Mouse (Mus musculus) limb, embryonic 11.5 days (tissue): ENCODE measurements around the gene Pcbp2. TPM values are rescaled to one million over a fixed set of nuclear protein-coding genes. Genes with fewer than 3 reads are reported as not detected.

ENCODE experiments used
- ATAC-seq: fragments of 200-750 bp; cut with Nextera tagmentation; 2 replicates; pipeline ENCODE4 v1.8.0; 2017; ENCODE audit warnings: low read depth; ENCODE audit not compliant: insufficient number of reproducible peaks, low FRiP score, low TSS enrichment
- DNase-seq: peaks from one replicate; pipeline ENCODE4 v3.0.0-alpha.2; 2015; ENCODE audit warnings: low spot score
- H3K27ac ChIP-seq: fragments of 300-500 bp; sonication (generic); replicated peaks from 2 replicates; pipeline ENCODE4 v1.5.1; 2014; ENCODE audit warnings: low read depth, mild to moderate bottlenecking, low read length
- H3K27me3 ChIP-seq: fragments of 300-500 bp; sonication (generic); 2 replicates; pipeline ENCODE4 v1.6.1; 2014; ENCODE audit warnings: mild to moderate bottlenecking, low read length, mixed read lengths; ENCODE audit not compliant: control insufficient read depth, insufficient read depth
- H3K36me3 ChIP-seq: fragments of 300-500 bp; sonication (generic); 2 replicates; pipeline ENCODE4 v1.6.1; 2014; ENCODE audit warnings: mild to moderate bottlenecking, low read length, moderate library complexity, mixed read lengths; ENCODE audit not compliant: control insufficient read depth, insufficient read depth
- H3K4me1 ChIP-seq: fragments of 300-500 bp; sonication (generic); 2 replicates; pipeline ENCODE4 v1.6.1; 2014; ENCODE audit warnings: low read length, mixed read lengths; ENCODE audit not compliant: control insufficient read depth, insufficient read depth
- H3K4me2 ChIP-seq: fragments of 300-500 bp; sonication (generic); 2 replicates; pipeline ENCODE4 v1.6.1; 2014; ENCODE audit warnings: low read depth, mild to moderate bottlenecking, moderate library complexity; ENCODE audit not compliant: severe bottlenecking
- H3K4me3 ChIP-seq: fragments of 300-500 bp; sonication (generic); 2 replicates; pipeline ENCODE4 v1.5.1; 2014; ENCODE audit warnings: low read depth, low read length
- H3K9ac ChIP-seq: fragments of 300-500 bp; sonication (generic); 2 replicates; pipeline ENCODE4 v1.6.1; 2014; ENCODE audit warnings: mild to moderate bottlenecking, low read length
- H3K9me3 ChIP-seq: fragments of 300-500 bp; sonication (generic); 2 replicates; pipeline ENCODE4 v1.6.1; 2016; ENCODE audit warnings: low read length; ENCODE audit not compliant: control insufficient read depth
- WGBS: fragments of 180-500 bp; shearing (Covaris S2); extraction: QIAGEN DNeasy Blood & Tissue Kit; methylation state at CpG from one replicate; pipeline ENCODE4 v1.1.7; 2014; 5-methylcytosine and 5-hydroxymethylcytosine counted together
- polyA plus RNA-seq: library from polyadenylated mRNA; unstranded; fragments of >200 nt; fragmentation: Nextera tagmentation; extraction: Ambion mirVana; gene quantifications from 2 replicates; pipeline ENCODE4 v1.2.1, GENCODE M21; 2014

Gene Pcbp2
- polyA plus RNA-seq, 1 experiment from 2014 or later: 287 TPM

DNA sequence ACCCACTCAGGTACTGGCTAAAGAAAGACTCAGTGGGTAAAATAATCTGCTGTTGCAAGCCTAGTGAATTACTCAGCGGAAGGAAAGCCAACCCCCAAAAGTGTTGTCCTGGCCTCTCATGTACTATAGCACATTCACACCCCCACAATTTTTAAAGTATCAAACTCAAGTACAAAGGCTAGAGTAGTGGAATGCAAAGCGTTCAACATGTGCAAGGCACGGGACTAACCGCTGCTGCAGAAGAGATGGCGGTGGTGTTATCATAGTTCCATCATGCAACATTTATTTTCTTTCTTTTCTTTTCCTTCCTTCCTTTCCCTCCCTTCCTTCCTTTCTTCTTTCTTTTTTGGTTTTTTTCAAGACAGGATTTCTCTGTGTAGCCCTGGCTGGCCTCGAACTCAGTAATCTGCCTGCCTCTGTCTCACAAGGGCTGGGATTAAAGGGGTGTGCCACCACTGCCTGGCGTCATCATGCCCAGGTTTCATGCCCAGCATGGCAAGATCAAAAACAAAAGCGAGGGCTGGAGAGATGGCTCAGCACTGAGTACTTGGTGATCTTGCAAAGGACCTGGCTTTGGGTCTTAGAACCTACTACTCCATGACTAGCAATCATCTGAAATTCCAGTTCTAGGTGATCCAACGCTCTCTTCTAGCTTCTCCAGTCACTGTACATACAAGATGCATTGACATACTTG, 35.6 kb downstream of the Pcbp2 start:
- no peak for DNase-seq
- 91% methylated on average over 9 of the region's 9 CpGs for WGBS
- H3K27ac ChIP-seq: no peak overlapping the region

DNA sequence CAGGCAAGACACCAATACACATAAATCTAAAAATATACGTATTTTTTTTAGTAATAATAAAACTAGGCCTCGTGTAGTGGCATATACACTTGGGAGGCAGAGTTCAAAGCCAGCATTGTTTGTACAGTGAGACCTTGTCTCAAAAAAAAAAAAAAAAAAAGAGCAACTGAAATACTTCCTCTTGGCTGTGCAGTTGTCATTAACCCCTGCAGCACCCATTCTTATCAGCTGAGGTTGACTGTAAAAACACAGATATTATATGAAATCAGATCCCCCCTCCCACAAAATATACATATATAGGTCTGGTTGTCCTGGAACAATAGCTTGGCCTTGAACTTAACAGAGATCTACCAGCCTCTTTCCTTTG, 36.1 kb downstream of the Pcbp2 start:
- H3K27ac ChIP-seq: no peak overlapping the region
- ATAC-seq (no peak), DNase-seq (no peak)
- no peak overlapping the region for H3K4me2 ChIP-seq
- H3K9me3 ChIP-seq: no peaks in the 10 kb centered on the region
- H3K4me3 ChIP-seq: no peak overlapping the region
- no peak overlapping the region for H3K9ac ChIP-seq
- 77% methylated on average over 2 of the region's 2 CpGs for WGBS
- H3K36me3 ChIP-seq: peaks cover 15% of the 10 kb centered on the region
- H3K27me3 ChIP-seq: no peaks in the 10 kb centered on the region
- H3K4me1 ChIP-seq: peaks cover 16% of the 10 kb centered on the region

More for the DNA sequence above, 35.6 kb downstream of the Pcbp2 start:
- Histone ChIP-seq H3K27me3 (no peaks in the 10 kb centered on the region), H3K4me1 (peaks cover 11% of the 10 kb centered on the region), H3K9ac (no peak overlapping the region), H3K9me3 (no peaks in the 10 kb centered on the region), H3K4me2 (no peak overlapping the region), H3K36me3 (peaks cover 20% of the 10 kb centered on the region), H3K4me3 (no peak overlapping the region)
- no peak for ATAC-seq

DNA sequence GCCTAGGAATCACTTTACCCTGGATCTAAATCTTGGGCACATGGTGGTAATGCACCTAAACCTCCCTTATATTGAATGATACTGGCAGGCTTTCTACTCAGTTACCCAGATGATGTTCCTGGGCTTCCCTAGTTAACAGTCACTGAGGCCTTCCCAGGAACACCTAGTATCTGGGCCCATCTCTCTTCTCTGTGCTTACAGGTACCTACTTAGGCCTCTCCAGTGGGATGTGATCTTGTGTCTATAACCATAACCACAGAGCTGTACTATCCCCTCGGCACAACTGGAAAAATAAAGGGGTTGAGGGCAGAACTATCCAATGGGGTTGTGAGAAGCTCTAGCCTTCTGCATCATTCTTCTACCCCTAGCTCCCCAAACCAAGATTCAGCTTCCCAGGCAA, 36.5 kb downstream of the Pcbp2 start:
- H3K36me3 ChIP-seq: peaks cover 11% of the 10 kb centered on the region
- H3K4me2 ChIP-seq: no peak overlapping the region
- ATAC-seq (no peak), DNase-seq (no peak)
- no peak overlapping the region for H3K27ac ChIP-seq
- WGBS: 85% methylated on average over 1 of the region's 1 CpGs
- H3K9me3 ChIP-seq: no peaks in the 10 kb centered on the region
- H3K4me3 ChIP-seq: no peak overlapping the region
- H3K27me3 ChIP-seq: no peaks in the 10 kb centered on the region
- no peak overlapping the region for H3K9ac ChIP-seq
- H3K4me1 ChIP-seq: peaks cover 21% of the 10 kb centered on the region

DNA sequence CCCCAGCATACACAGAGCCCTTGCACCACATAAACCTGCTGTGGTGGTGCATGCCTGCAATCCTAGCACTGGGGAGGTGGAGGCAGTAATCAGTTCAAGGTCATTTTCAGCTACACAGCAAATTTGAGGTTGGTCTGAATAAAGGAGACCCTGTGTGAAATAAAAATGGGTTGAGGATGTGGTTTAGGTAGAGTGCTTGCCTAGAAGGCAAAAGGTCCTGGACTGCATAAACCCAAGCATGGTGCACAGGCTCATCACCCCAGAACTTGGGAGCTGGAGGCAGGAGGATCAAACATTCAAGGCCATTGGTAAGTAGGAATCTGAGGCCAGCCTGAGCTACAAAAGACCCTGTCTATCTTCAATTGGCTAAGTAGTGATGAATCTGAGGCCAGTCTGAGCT, 37.2 kb downstream of the Pcbp2 start:
- H3K27ac ChIP-seq: no peak overlapping the region
- H3K4me2 ChIP-seq: no peak overlapping the region
- H3K4me1 ChIP-seq: peaks cover 28% of the 10 kb centered on the region
- no peak for DNase-seq
- H3K9ac ChIP-seq: no peak overlapping the region
- no peak overlapping the region for H3K4me3 ChIP-seq
- no peaks in the 10 kb centered on the region for H3K27me3 ChIP-seq
- no peak for ATAC-seq
- H3K9me3 ChIP-seq: no peaks in the 10 kb centered on the region
- peaks cover 10% of the 10 kb centered on the region; the same call in 1 of the 2 replicates for H3K36me3 ChIP-seq

DNA sequence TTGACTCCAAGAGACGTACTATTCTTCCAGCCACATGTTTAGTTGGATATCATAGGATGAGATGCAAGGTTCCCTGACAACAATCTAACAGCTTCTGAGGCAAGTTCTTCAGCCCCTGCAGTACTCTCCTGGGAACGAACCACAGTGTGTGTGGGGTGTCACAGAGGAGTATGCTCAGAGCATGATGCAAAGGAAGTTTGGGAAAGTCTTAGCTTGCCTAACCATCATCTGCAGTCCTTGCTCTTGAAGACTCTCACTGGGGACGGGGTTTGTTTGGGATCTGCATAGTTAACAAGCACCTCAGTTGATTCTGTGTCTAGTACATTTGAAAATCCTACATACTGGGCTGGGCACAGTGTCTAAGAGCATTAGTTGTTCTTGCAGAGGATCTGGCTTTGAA, 38.0 kb downstream of the Pcbp2 start:
- Histone ChIP-seq H3K9me3 (no peaks in the 10 kb centered on the region), H3K4me3 (no peak overlapping the region), H3K4me2 (no peak overlapping the region), H3K9ac (no peak overlapping the region), H3K27me3 (no peaks in the 10 kb centered on the region), H3K36me3 (peaks cover 9% of the 10 kb centered on the region; the same call in 1 of the 2 replicates), H3K4me1 (peaks cover 28% of the 10 kb centered on the region), H3K27ac (no peak overlapping the region)
- ATAC-seq: no peak
- no peak for DNase-seq
- 89% methylated on average over 3 of the region's 3 CpGs for WGBS

DNA sequence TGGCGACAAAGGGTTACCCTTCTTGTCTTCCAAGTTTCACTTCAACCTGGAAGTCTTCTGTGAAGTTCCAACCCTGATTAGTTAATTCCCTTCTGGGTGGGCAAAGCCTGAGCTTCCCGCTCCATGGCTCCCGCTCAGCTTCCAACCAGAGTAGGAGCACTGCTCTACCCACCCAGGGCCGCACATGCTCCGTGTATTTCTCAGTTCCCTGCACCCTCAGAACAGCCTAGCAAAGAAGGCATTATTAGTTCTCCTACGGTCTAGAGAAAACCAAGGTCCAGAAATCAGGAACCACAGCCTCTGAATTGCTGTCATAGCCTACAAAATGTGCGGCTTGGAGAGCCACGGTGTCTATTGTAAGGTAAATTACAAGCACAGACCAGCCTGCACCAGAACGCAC, 39.8 kb downstream of the Pcbp2 start:
- H3K4me2 ChIP-seq: peak overlapping the region; percentile 92
- no peaks in the 10 kb centered on the region for H3K27me3 ChIP-seq
- no peaks in the 10 kb centered on the region for H3K9me3 ChIP-seq
- WGBS: 7% methylated on average over 9 of the region's 9 CpGs
- H3K27ac ChIP-seq: peak overlapping the region; percentile 24; the same call in 1 of the 2 replicates
- H3K9ac ChIP-seq: peak overlapping the region; percentile 60
- peaks cover 28% of the 10 kb centered on the region for H3K4me1 ChIP-seq
- no peaks in the 10 kb centered on the region for H3K36me3 ChIP-seq
- ATAC-seq: peak; percentile 18; the same call in 1 of the 2 replicates
- peak overlapping the region; percentile 60 for H3K4me3 ChIP-seq
- no peak for DNase-seq

DNA sequence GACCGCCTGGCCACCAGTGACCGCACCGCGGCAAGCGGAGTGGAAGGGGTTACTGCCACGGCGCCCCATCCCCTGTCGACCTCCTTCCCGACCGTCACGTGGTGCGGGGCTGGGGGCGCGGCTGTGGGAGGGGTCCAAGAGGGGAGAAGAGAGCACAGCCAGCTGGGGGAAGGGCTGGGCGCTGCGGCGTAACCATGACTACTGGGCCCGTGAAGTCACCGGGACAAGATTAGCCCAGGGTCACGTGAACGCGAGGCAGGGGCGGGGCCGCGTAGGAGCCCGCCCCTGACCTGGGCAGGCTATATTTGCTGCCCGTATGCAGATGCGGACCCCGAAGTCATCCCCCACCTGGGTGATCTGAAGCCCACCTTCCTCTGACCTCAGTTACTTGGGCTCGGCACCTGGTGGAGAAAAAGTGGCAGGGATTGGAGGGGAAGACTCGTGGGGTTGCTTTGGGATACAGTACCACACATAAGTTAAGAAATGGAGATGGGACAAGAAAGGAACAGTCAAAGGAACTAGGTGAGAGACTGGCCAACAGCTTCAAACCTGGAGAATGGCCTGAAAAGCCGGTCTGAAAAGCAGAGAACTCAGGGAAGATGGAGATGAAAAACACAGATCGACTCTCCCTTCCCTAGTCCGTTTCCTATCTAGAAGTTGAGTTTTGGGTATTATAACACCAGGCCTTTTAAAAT, 40.4 kb downstream of the Pcbp2 start:
- Histone ChIP-seq H3K4me1 (peaks cover 28% of the 10 kb centered on the region), H3K9me3 (no peaks in the 10 kb centered on the region), H3K27ac (peak overlapping the region; percentile 24; the same call in 1 of the 2 replicates), H3K4me3 (peak overlapping the region; percentile 60), H3K9ac (peak overlapping the region; percentile 60), H3K36me3 (no peaks in the 10 kb centered on the region), H3K4me2 (peak overlapping the region; percentile 92), H3K27me3 (no peaks in the 10 kb centered on the region)
- 3% methylated on average over 34 of the region's 34 CpGs for WGBS
- ATAC-seq: peak; percentile 93
- peak; percentile 97 for DNase-seq

DNA sequence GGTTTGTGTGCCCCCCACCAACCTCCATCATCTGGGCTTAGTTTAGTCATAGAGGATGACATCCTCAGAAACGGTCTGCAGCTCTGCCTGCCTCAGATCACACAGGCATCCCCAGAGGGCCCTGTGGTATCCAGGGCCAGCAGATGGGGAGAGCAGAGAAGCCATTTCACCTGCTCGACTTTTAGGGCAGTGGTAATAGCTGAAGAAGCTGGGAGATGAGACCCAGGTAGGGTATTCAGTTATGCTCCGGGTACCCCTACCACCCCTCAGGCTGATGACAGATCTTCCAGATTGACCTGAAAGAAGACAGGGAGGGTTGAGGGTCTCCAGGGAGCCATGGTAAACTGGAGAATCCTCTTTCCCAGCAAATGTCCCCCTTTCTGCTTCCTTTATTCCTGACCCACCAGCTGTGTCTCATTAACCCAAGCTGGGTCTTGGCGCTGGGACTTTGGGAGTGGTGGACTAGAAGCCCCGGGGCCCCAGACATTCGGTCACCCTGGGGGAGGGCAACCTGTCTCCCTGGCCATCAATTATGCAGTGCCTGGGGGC, 41.0 kb downstream of the Pcbp2 start:
- ATAC-seq (no peak), DNase-seq (peak; percentile 47)
- H3K4me1 ChIP-seq: peaks cover 28% of the 10 kb centered on the region

More for the DNA sequence above, 41.0 kb downstream of the Pcbp2 start:
- Histone ChIP-seq H3K4me3 (no peak overlapping the region), H3K27me3 (no peaks in the 10 kb centered on the region), H3K9ac (no peak overlapping the region), H3K4me2 (peak overlapping the region; percentile 92), H3K27ac (no peak overlapping the region; the same call in 1 of the 2 replicates), H3K9me3 (no peaks in the 10 kb centered on the region), H3K36me3 (no peaks in the 10 kb centered on the region)
- 6% methylated on average over 6 of the region's 6 CpGs for WGBS
